Mouse (Mus musculus) macrophage (primary cell): ENCODE data around the gene Rgs7bp. TPM values are rescaled to one million over a fixed set of nuclear protein-coding genes. Genes with fewer than 3 reads are reported as not detected.

ENCODE experiments used
- H3K27ac ChIP-seq: fragments of 350-480 bp; formaldehyde crosslinking; 2 replicates; pipeline ENCODE4 v1.9.0; 2021
- H3K36me3 ChIP-seq: fragments of 350-480 bp; formaldehyde crosslinking; 2 replicates; pipeline ENCODE4 v1.9.0; 2021; ENCODE audit errors: inconsistent target
- H3K4me3 ChIP-seq: fragments of 350-480 bp; formaldehyde crosslinking; 2 replicates; pipeline ENCODE4 v1.9.0; 2021; ENCODE audit errors: inconsistent target
- H3K79me2 ChIP-seq: fragments of 350-480 bp; formaldehyde crosslinking; 2 replicates; pipeline ENCODE4 v1.9.0; 2021; ENCODE audit errors: inconsistent target
- WGBS: methylation state at CpG from one replicate; pipeline ENCODE4 v1.1.7; 2026; ENCODE audit warnings: inconsistent platforms; ENCODE audit not compliant: missing documents; 5-methylcytosine and 5-hydroxymethylcytosine counted together
- polyA plus RNA-seq: library from polyadenylated mRNA; stranded (reverse); fragments of 250-400 nt; gene quantifications from 3 replicates; pipeline ENCODE4 v1.2.4, GENCODE M21; 2018; ENCODE audit warnings: inconsistent platforms

The Rgs7bp gene
- polyA plus RNA-seq, 1 experiment from 2014 or later = 0.07 TPM

- H3K79me2 ChIP-seq = no peaks in the 10 kb centered on the region
- no peak overlapping the region for H3K27ac ChIP-seq
- H3K4me3 ChIP-seq = no peak overlapping the region
- H3K36me3 ChIP-seq = no peaks in the 10 kb centered on the region
- WGBS = 91% methylated on average over 5 of the region's 5 CpGs
Measured at GRCm38 (mm10) chr13:104983989-104984388, 70.7 kb downstream of the Rgs7bp start.

- 93% methylated on average over 10 of the region's 10 CpGs for WGBS
- H3K79me2 ChIP-seq = no peaks in the 10 kb centered on the region
- no peak overlapping the region for H3K4me3 ChIP-seq
- no peaks in the 10 kb centered on the region for H3K36me3 ChIP-seq
- no peak overlapping the region for H3K27ac ChIP-seq
Measured at GRCm38 (mm10) chr13:104982781-104983353, 71.9 kb downstream of the Rgs7bp start.

- Histone ChIP-seq H3K4me3 (no peak overlapping the region), H3K27ac (no peak overlapping the region), H3K36me3 (no peaks in the 10 kb centered on the region), H3K79me2 (no peaks in the 10 kb centered on the region)
- WGBS = 87% methylated on average over 1 of the region's 1 CpGs
Measured at GRCm38 (mm10) chr13:104978176-104978575, 76.6 kb downstream of the Rgs7bp start.

- Histone ChIP-seq H3K79me2 (no peaks in the 10 kb centered on the region), H3K27ac (no peak overlapping the region), H3K4me3 (no peak overlapping the region), H3K36me3 (no peaks in the 10 kb centered on the region)
- 92% methylated on average over 2 of the region's 2 CpGs for WGBS
Measured at GRCm38 (mm10) chr13:104967486-104967885, 87.2 kb downstream of the Rgs7bp start.

- no peak overlapping the region for H3K4me3 ChIP-seq
- H3K36me3 ChIP-seq = no peaks in the 10 kb centered on the region
- 93% methylated on average over 4 of the region's 4 CpGs for WGBS
- H3K79me2 ChIP-seq = no peaks in the 10 kb centered on the region
- no peak overlapping the region for H3K27ac ChIP-seq
Measured at GRCm38 (mm10) chr13:104963716-104964115, 91.0 kb downstream of the Rgs7bp start.

GRCm38 (mm10) chr13:104962716-104963411 is 91.9 kb downstream of the Rgs7bp start:
- 90% methylated on average over 10 of the region's 11 CpGs for WGBS
- no peak overlapping the region for H3K27ac ChIP-seq
- H3K79me2 ChIP-seq = no peaks in the 10 kb centered on the region
- H3K36me3 ChIP-seq = no peaks in the 10 kb centered on the region
- H3K4me3 ChIP-seq = no peak overlapping the region

- Histone ChIP-seq H3K27ac (no peak overlapping the region), H3K79me2 (no peaks in the 10 kb centered on the region), H3K36me3 (no peaks in the 10 kb centered on the region), H3K4me3 (no peak overlapping the region)
- 100% methylated on average over 7 of the region's 7 CpGs for WGBS
Measured at GRCm38 (mm10) chr13:104962166-104962565, 92.6 kb downstream of the Rgs7bp start.

GRCm38 (mm10) chr13:104960951-104961715 is 93.6 kb downstream of the Rgs7bp start:
- H3K79me2 ChIP-seq = no peaks in the 10 kb centered on the region

GRCm38 (mm10) chr13:104960206-104960928 is 94.4 kb downstream of the Rgs7bp start:
- WGBS = 90% methylated on average over 7 of the region's 7 CpGs
- no peak overlapping the region for H3K27ac ChIP-seq
- H3K79me2 ChIP-seq = no peaks in the 10 kb centered on the region
- no peak overlapping the region for H3K4me3 ChIP-seq
- H3K36me3 ChIP-seq = no peaks in the 10 kb centered on the region

More at GRCm38 (mm10) chr13:104960951-104961715, 93.6 kb downstream of the Rgs7bp start:
- H3K36me3 ChIP-seq = no peaks in the 10 kb centered on the region
- 89% methylated on average over 14 of the region's 14 CpGs for WGBS
- no peak overlapping the region for H3K27ac ChIP-seq
- H3K4me3 ChIP-seq = no peak overlapping the region

- WGBS = 99% methylated on average over 4 of the region's 4 CpGs
- no peaks in the 10 kb centered on the region for H3K79me2 ChIP-seq
- no peaks in the 10 kb centered on the region for H3K36me3 ChIP-seq
- H3K27ac ChIP-seq = no peak overlapping the region
- H3K4me3 ChIP-seq = no peak overlapping the region
Measured at GRCm38 (mm10) chr13:104959733-104960132, 95.0 kb downstream of the Rgs7bp start.

GRCm38 (mm10) chr13:104947958-104948357 is 106.8 kb downstream of the Rgs7bp start:
- Histone ChIP-seq H3K36me3 (no peaks in the 10 kb centered on the region), H3K79me2 (no peaks in the 10 kb centered on the region), H3K27ac (no peak overlapping the region), H3K4me3 (no peak overlapping the region)
- WGBS = 0% methylated on average over 7 of the region's 7 CpGs

- H3K79me2 ChIP-seq = no peaks in the 10 kb centered on the region
- WGBS = 93% methylated on average over 8 of the region's 8 CpGs
- H3K4me3 ChIP-seq = no peak overlapping the region
- H3K27ac ChIP-seq = no peak overlapping the region
- H3K36me3 ChIP-seq = no peaks in the 10 kb centered on the region
Measured at GRCm38 (mm10) chr13:104940483-104940882, 114.2 kb downstream of the Rgs7bp start.

GRCm38 (mm10) chr13:104939856-104940255 is 114.9 kb downstream of the Rgs7bp start:
- 3% methylated on average over 4 of the region's 4 CpGs for WGBS
- no peak overlapping the region for H3K27ac ChIP-seq
- H3K4me3 ChIP-seq = no peak overlapping the region
- H3K36me3 ChIP-seq = no peaks in the 10 kb centered on the region
- no peaks in the 10 kb centered on the region for H3K79me2 ChIP-seq

GRCm38 (mm10) chr13:104938966-104939593 is 115.7 kb downstream of the Rgs7bp start:
- Histone ChIP-seq H3K36me3 (no peaks in the 10 kb centered on the region), H3K4me3 (no peak overlapping the region), H3K27ac (no peak overlapping the region), H3K79me2 (no peaks in the 10 kb centered on the region)
- WGBS = 72% methylated on average over 13 of the region's 13 CpGs
